Mouse (Mus musculus) ES-Bruce4 (cell line): ENCODE measurements around the gene Tmem199.

ENCODE experiments used
- CTCF ChIP-seq: IDR thresholded peaks from one replicate; pipeline ENCODE4 v1.8.1; 2011; ENCODE audit warnings: low read depth, low read length
- EP300 ChIP-seq: IDR thresholded peaks from 2 replicates; pipeline ENCODE4 v1.6.1; 2011; ENCODE audit warnings: low read depth, low read length; ENCODE audit not compliant: insufficient read depth
- POLR2A ChIP-seq: IDR thresholded peaks from one replicate; pipeline ENCODE4 v1.8.1; 2011; ENCODE audit warnings: low read length; ENCODE audit not compliant: insufficient read depth

- TF ChIP-seq POLR2A (no peak), CTCF (no peak), EP300 (no peak)
Observed at GRCm38 (mm10) chr11:78528714-78529113, 16.7 kb upstream of the Tmem199 start.
